Mouse (Mus musculus) limb, embryonic 15.5 days (tissue): ENCODE measurements around the gene Dpp7. TPM values are rescaled to one million over a fixed set of nuclear protein-coding genes. Genes with fewer than 3 reads are reported as not detected.

Experiments
- ATAC-seq: fragments of 200-750 bp; cut with Nextera tagmentation; 2 replicates; pipeline ENCODE4 v1.8.0; 2017; ENCODE audit warnings: low read depth, moderate TSS enrichment; ENCODE audit not compliant: insufficient number of reproducible peaks, low FRiP score, low TSS enrichment
- H3K27ac ChIP-seq: fragments of 300-500 bp; sonication (generic); 2 replicates; pipeline ENCODE4 v1.5.1; 2015; ENCODE audit warnings: moderate library complexity, mild to moderate bottlenecking, inconsistent platforms
- H3K27me3 ChIP-seq: fragments of 300-500 bp; sonication (generic); 2 replicates; pipeline ENCODE4 v1.6.1; 2015; ENCODE audit warnings: inconsistent platforms
- H3K36me3 ChIP-seq: fragments of 300-500 bp; sonication (generic); 2 replicates; pipeline ENCODE4 v1.6.1; 2015; ENCODE audit warnings: inconsistent platforms
- H3K4me1 ChIP-seq: fragments of 300-500 bp; sonication (generic); 2 replicates; pipeline ENCODE4 v1.6.1; 2015; ENCODE audit warnings: inconsistent platforms
- H3K4me2 ChIP-seq: fragments of 300-500 bp; sonication (generic); 2 replicates; pipeline ENCODE4 v1.6.1; 2015; ENCODE audit warnings: mild to moderate bottlenecking, inconsistent platforms
- H3K4me3 ChIP-seq: fragments of 300-500 bp; sonication (generic); 2 replicates; pipeline ENCODE4 v1.5.1; 2015; ENCODE audit warnings: mild to moderate bottlenecking, inconsistent platforms
- H3K9ac ChIP-seq: fragments of 300-500 bp; sonication (generic); 2 replicates; pipeline ENCODE4 v1.6.1; 2015; ENCODE audit warnings: inconsistent platforms
- H3K9me3 ChIP-seq: fragments of 300-500 bp; sonication (generic); 2 replicates; pipeline ENCODE4 v1.6.1; 2016; ENCODE audit warnings: inconsistent platforms
- WGBS: fragments of 180-500 bp; shearing (Covaris S2); methylation state at CpG from one replicate; pipeline ENCODE4 v1.1.7; 2015; 5-methylcytosine and 5-hydroxymethylcytosine counted together
- polyA plus RNA-seq: library from polyadenylated mRNA; unstranded; fragments of >200 nt; fragmentation: Nextera tagmentation; extraction: Ambion mirVana; gene quantifications from 2 replicates; pipeline ENCODE4 v1.2.1, GENCODE M21; 2015

Gene Dpp7
- polyA plus RNA-seq, 1 experiment from 2014 or later: 24.0 TPM

GRCm38 (mm10) chr2:25304657-25305541 lies 51.3 kb downstream of the Dpp7 start:
- peaks cover 67% of the 10 kb centered on the region for H3K27me3 ChIP-seq
- peak overlapping the region; percentile 43 for H3K4me3 ChIP-seq
- H3K27ac ChIP-seq: no peak overlapping the region
- H3K4me1 ChIP-seq: peaks cover 13% of the 10 kb centered on the region
- peak; percentile 7; the same call in 1 of the 2 replicates for ATAC-seq
- peak overlapping the region; percentile 17 for H3K9ac ChIP-seq
- WGBS: 3% methylated on average over 43 of the region's 45 CpGs
- H3K4me2 ChIP-seq: peak overlapping the region; percentile 81
- H3K36me3 ChIP-seq: no peaks in the 10 kb centered on the region
- H3K9me3 ChIP-seq: no peaks in the 10 kb centered on the region

- Histone ChIP-seq H3K9me3 (no peaks in the 10 kb centered on the region), H3K4me1 (peaks cover 13% of the 10 kb centered on the region), H3K4me2 (peak overlapping the region; percentile 81; the same call in 1 of the 2 replicates), H3K9ac (no peak overlapping the region), H3K27me3 (peaks cover 60% of the 10 kb centered on the region), H3K4me3 (peak overlapping the region; percentile 43; the same call in 1 of the 2 replicates), H3K36me3 (no peaks in the 10 kb centered on the region), H3K27ac (no peak overlapping the region)
- ATAC-seq: no peak
- WGBS: 71% methylated on average over 7 of the region's 7 CpGs
These were observed 52.1 kb downstream of the Dpp7 start for GRCm38 (mm10) chr2:25303931-25304656.

- H3K36me3 ChIP-seq: no peaks in the 10 kb centered on the region
- WGBS: 56% methylated on average over 3 of the region's 3 CpGs
- no peak overlapping the region for H3K4me3 ChIP-seq
- no peak overlapping the region for H3K4me2 ChIP-seq
- H3K9me3 ChIP-seq: no peaks in the 10 kb centered on the region
- no peak overlapping the region for H3K27ac ChIP-seq
- H3K9ac ChIP-seq: no peak overlapping the region
- peaks cover 56% of the 10 kb centered on the region for H3K27me3 ChIP-seq
- no peak for ATAC-seq
- H3K4me1 ChIP-seq: peaks cover 13% of the 10 kb centered on the region
These were observed 52.7 kb downstream of the Dpp7 start for GRCm38 (mm10) chr2:25303452-25303851.

Other genes with a start within 250 kb of the Dpp7 start
- gene Nrarp, start 175.6 kb downstream of the Dpp7 start, polyA plus RNA-seq: 28.5 and 33.5 TPM in 2 replicates
- 8.9 and 10.0 TPM in 2 replicates for gene Tor4a, start 159.5 kb downstream of the Dpp7 start, polyA plus RNA-seq
- 114 and 117 TPM in 2 replicates for gene Nelfb, start 144.9 kb downstream of the Dpp7 start, polyA plus RNA-seq
- not detected in 2 replicates for gene Stpg3, start 141.7 kb downstream of the Dpp7 start, polyA plus RNA-seq
- gene Fam166a, start 137.6 kb downstream of the Dpp7 start, polyA plus RNA-seq: 0.81 TPM in 1 of 2 replicates, not detected in the other
- 554 and 617 TPM in 2 replicates for gene Tubb4b, start 131.7 kb downstream of the Dpp7 start, polyA plus RNA-seq
- not detected in 2 replicates for gene Slc34a3, start 122.0 kb downstream of the Dpp7 start, polyA plus RNA-seq
- gene Rnf224, start 119.6 kb downstream of the Dpp7 start, polyA plus RNA-seq: 0.57 and 0.58 TPM in 2 replicates
- gene Rnf208, start 114.1 kb downstream of the Dpp7 start, polyA plus RNA-seq: 16.9 and 17.5 TPM in 2 replicates
- gene Cysrt1, start 113.9 kb downstream of the Dpp7 start, polyA plus RNA-seq: 83.9 and 100 TPM in 2 replicates
- gene AL732309.1, start 109.5 kb downstream of the Dpp7 start, polyA plus RNA-seq: 10.2 and 10.4 TPM in 2 replicates
- gene Tmem203, start 100.9 kb downstream of the Dpp7 start, polyA plus RNA-seq: 21.4 and 24.2 TPM in 2 replicates
- 8.5 and 8.6 TPM in 2 replicates for gene Tprn, start 93.7 kb downstream of the Dpp7 start, polyA plus RNA-seq
- 241 and 244 TPM in 2 replicates for gene Ssna1, start 83.9 kb downstream of the Dpp7 start, polyA plus RNA-seq
- 136 and 140 TPM in 2 replicates for gene Anapc2, start 83.9 kb downstream of the Dpp7 start, polyA plus RNA-seq
- gene Tmem210, start 68.2 kb downstream of the Dpp7 start, polyA plus RNA-seq: not detected in 2 replicates
- 0.61 and 0.92 TPM in 2 replicates for gene Lrrc26, start 66.4 kb downstream of the Dpp7 start, polyA plus RNA-seq
- gene Grin1, start 37.2 kb downstream of the Dpp7 start, polyA plus RNA-seq: 0.71 and 0.87 TPM in 2 replicates
- 47.0 and 55.8 TPM in 2 replicates for gene Man1b1, start 24.0 kb downstream of the Dpp7 start, polyA plus RNA-seq
- 16.9 and 23.6 TPM in 2 replicates for gene Uap1l1, start 9.3 kb upstream of the Dpp7 start, polyA plus RNA-seq
- gene Sapcd2, start 16.0 kb upstream of the Dpp7 start, polyA plus RNA-seq: 30.5 and 31.9 TPM in 2 replicates
- gene Entpd2, start 39.5 kb upstream of the Dpp7 start, polyA plus RNA-seq: 4.2 and 11.7 TPM in 2 replicates
- 51.7 and 54.3 TPM in 2 replicates for gene Npdc1, start 43.0 kb upstream of the Dpp7 start, polyA plus RNA-seq
- gene Fut7, start 66.9 kb upstream of the Dpp7 start, polyA plus RNA-seq: 0.18 TPM in 1 of 2 replicates, not detected in the other
- 4.2 and 5.9 TPM in 2 replicates for gene Abca2, start 72.3 kb upstream of the Dpp7 start, polyA plus RNA-seq
- gene Clic3, start 100.5 kb upstream of the Dpp7 start, polyA plus RNA-seq: 99.3 and 111 TPM in 2 replicates
- 49.9 and 56.9 TPM in 2 replicates for gene Paxx, start 104.7 kb upstream of the Dpp7 start, polyA plus RNA-seq
- 4.1 and 9.1 TPM in 2 replicates for gene Ptgds, start 113.7 kb upstream of the Dpp7 start, polyA plus RNA-seq
- not detected in 2 replicates for gene Lcn12, start 137.6 kb upstream of the Dpp7 start, polyA plus RNA-seq
- gene Fbxw5, start 144.4 kb upstream of the Dpp7 start, polyA plus RNA-seq: 73.0 and 81.4 TPM in 2 replicates
- gene C8g, start 145.4 kb upstream of the Dpp7 start, polyA plus RNA-seq: 4.6 and 5.6 TPM in 2 replicates
- gene Traf2, start 190.6 kb upstream of the Dpp7 start, polyA plus RNA-seq: 34.4 and 35.7 TPM in 2 replicates
- gene Edf1, start 201.5 kb upstream of the Dpp7 start, polyA plus RNA-seq: 388 and 396 TPM in 2 replicates
- 0.81 and 6.0 TPM in 2 replicates for gene Mamdc4, start 218.5 kb upstream of the Dpp7 start, polyA plus RNA-seq
- 129 and 139 TPM in 2 replicates for gene Phpt1, start 218.9 kb upstream of the Dpp7 start, polyA plus RNA-seq
- gene Ajm1, start 225.4 kb upstream of the Dpp7 start, polyA plus RNA-seq: 0.29 and 0.44 TPM in 2 replicates